Mouse (Mus musculus) intestine, embryonic 14.5 days (tissue): ENCODE measurements at regions not wholly inside any gene's neighbourhood (a gene's known extent, or its start where the extent isn't known, plus 50 kb on each side); places are given as distances from the start of the nearest gene placed in this dataset.

Experiments used
- ATAC-seq: fragments of 200-750 bp; cut with Nextera tagmentation; replicated peaks from 2 replicates; pipeline ENCODE4 v1.8.0; 2017; ENCODE audit warnings: low read depth, moderate number of reproducible peaks, moderate TSS enrichment, moderate library complexity; ENCODE audit not compliant: low FRiP score, low TSS enrichment
- DNase-seq: peaks from one replicate; pipeline ENCODE4 v3.0.0-alpha.2; 2018; ENCODE audit warnings: low spot score
- H3K27ac ChIP-seq: fragments of 300-500 bp; sonication (generic); 2 replicates; pipeline ENCODE4 v1.5.1; 2014; ENCODE audit warnings: low read depth, mild to moderate bottlenecking, control low read depth
- H3K27me3 ChIP-seq: fragments of 300-500 bp; sonication (generic); replicated peaks from 2 replicates; pipeline ENCODE4 v1.6.1; 2014; ENCODE audit warnings: low read length, control low read depth; ENCODE audit not compliant: control insufficient read depth, insufficient read depth
- H3K36me3 ChIP-seq: fragments of 300-500 bp; sonication (generic); 2 replicates; pipeline ENCODE4 v1.6.1; 2014; ENCODE audit warnings: low read length, control low read depth; ENCODE audit not compliant: control insufficient read depth, insufficient read depth
- H3K4me1 ChIP-seq: fragments of 300-500 bp; sonication (generic); replicated peaks from 2 replicates; pipeline ENCODE4 v1.6.1; 2014; ENCODE audit warnings: low read length, control low read depth, mixed read lengths; ENCODE audit not compliant: control insufficient read depth, insufficient read depth
- H3K4me2 ChIP-seq: fragments of 300-500 bp; sonication (generic); 2 replicates; pipeline ENCODE4 v1.6.1; 2014; ENCODE audit warnings: low read length
- H3K4me3 ChIP-seq: fragments of 300-500 bp; sonication (generic); 2 replicates; pipeline ENCODE4 v1.5.1; 2014; ENCODE audit warnings: low read depth, low read length, control low read depth, mixed read lengths
- H3K9ac ChIP-seq: fragments of 300-500 bp; sonication (generic); 2 replicates; pipeline ENCODE4 v1.6.1; 2014; ENCODE audit warnings: mild to moderate bottlenecking, low read length
- H3K9me3 ChIP-seq: fragments of 300-500 bp; sonication (generic); 2 replicates; pipeline ENCODE4 v1.6.1; 2016; ENCODE audit warnings: low read length, control low read depth; ENCODE audit not compliant: control insufficient read depth
- WGBS: fragments of 180-500 bp; shearing (Covaris S2); extraction: QIAGEN DNeasy Blood & Tissue Kit; methylation state at CpG from one replicate; pipeline ENCODE4 v1.1.7; 2014; 5-methylcytosine and 5-hydroxymethylcytosine counted together

GRCm38 (mm10) chr8:56724607-56725006 lies 173.7 kb downstream of the Fbxo8 start:
- Histone ChIP-seq H3K4me1 (0 out of 2 replicates have a peak, but pooled peaks cover 5% of the 10 kb centered on the region), H3K36me3 (no peaks in the 10 kb centered on the region), H3K27me3 (no peaks in the 10 kb centered on the region), H3K4me2 (no peak overlapping the region), H3K9me3 (no peaks in the 10 kb centered on the region), H3K27ac (no peak overlapping the region), H3K4me3 (no peak overlapping the region), H3K9ac (no peak overlapping the region)
- ATAC-seq (no peak), DNase-seq (no peak)
- WGBS: 76% methylated on average over 2 of the region's 2 CpGs

GRCm38 (mm10) chr8:56733318-56733717 lies 182.4 kb downstream of the Fbxo8 start:
- Histone ChIP-seq H3K4me2 (no peak overlapping the region), H3K4me3 (no peak overlapping the region), H3K9me3 (no peaks in the 10 kb centered on the region), H3K36me3 (no peaks in the 10 kb centered on the region), H3K4me1 (no peaks in the 10 kb centered on the region), H3K27ac (no peak overlapping the region), H3K9ac (no peak overlapping the region), H3K27me3 (no peaks in the 10 kb centered on the region)
- ATAC-seq: no peak
- WGBS: 58% methylated on average over 6 of the region's 6 CpGs
- DNase-seq: no peak

- Histone ChIP-seq H3K4me2 (no peak overlapping the region), H3K27me3 (no peaks in the 10 kb centered on the region), H3K9me3 (no peaks in the 10 kb centered on the region), H3K27ac (no peak overlapping the region), H3K4me1 (no peaks in the 10 kb centered on the region), H3K36me3 (no peaks in the 10 kb centered on the region), H3K9ac (no peak overlapping the region), H3K4me3 (no peak overlapping the region)
- 35% methylated on average over 2 of the region's 2 CpGs for WGBS
- no peak for ATAC-seq
- no peak for DNase-seq
These were observed 184.1 kb downstream of the Fbxo8 start for GRCm38 (mm10) chr8:56735021-56735420.

- ATAC-seq: no peak
These were observed 216.1 kb downstream of the Fbxo8 start for GRCm38 (mm10) chr8:56767034-56767433.

GRCm38 (mm10) chr8:56784441-56784840 lies 233.6 kb downstream of the Fbxo8 start:
- H3K36me3 ChIP-seq: no peaks in the 10 kb centered on the region
- no peak overlapping the region for H3K4me3 ChIP-seq
- WGBS: 49% methylated on average over 2 of the region's 2 CpGs
- DNase-seq: no peak
- H3K27ac ChIP-seq: no peak overlapping the region
- no peak; the same call in 1 of the 2 replicates for ATAC-seq
- no peaks in the 10 kb centered on the region for H3K27me3 ChIP-seq
- no peaks in the 10 kb centered on the region for H3K4me1 ChIP-seq
- H3K9ac ChIP-seq: no peak overlapping the region
- H3K4me2 ChIP-seq: no peak overlapping the region
- H3K9me3 ChIP-seq: peaks cover 3% of the 10 kb centered on the region; the same call in 1 of the 2 replicates

More at GRCm38 (mm10) chr8:56767034-56767433, 216.1 kb downstream of the Fbxo8 start:
- DNase-seq: no peak
- Histone ChIP-seq H3K4me2 (no peak overlapping the region), H3K4me3 (no peak overlapping the region), H3K9ac (no peak overlapping the region), H3K27ac (no peak overlapping the region), H3K36me3 (no peaks in the 10 kb centered on the region), H3K9me3 (no peaks in the 10 kb centered on the region), H3K4me1 (no peaks in the 10 kb centered on the region), H3K27me3 (no peaks in the 10 kb centered on the region)
- 45% methylated on average over 5 of the region's 5 CpGs for WGBS

- no peaks in the 10 kb centered on the region for H3K27me3 ChIP-seq
- no peak overlapping the region for H3K4me2 ChIP-seq
- DNase-seq (no peak), ATAC-seq (no peak)
- no peak overlapping the region for H3K9ac ChIP-seq
- H3K27ac ChIP-seq: no peak overlapping the region
- no peaks in the 10 kb centered on the region for H3K4me1 ChIP-seq
- H3K9me3 ChIP-seq: no peaks in the 10 kb centered on the region
- 92% methylated on average over 2 of the region's 2 CpGs for WGBS
- no peak overlapping the region for H3K4me3 ChIP-seq
- H3K36me3 ChIP-seq: no peaks in the 10 kb centered on the region
These were observed 238.8 kb downstream of the Fbxo8 start for GRCm38 (mm10) chr8:56789549-56790270.

- ATAC-seq (no peak), DNase-seq (no peak)
- H3K4me2 ChIP-seq: no peak overlapping the region
- H3K9me3 ChIP-seq: peaks cover 3% of the 10 kb centered on the region; the same call in 1 of the 2 replicates
- H3K27ac ChIP-seq: no peak overlapping the region
- no peaks in the 10 kb centered on the region for H3K4me1 ChIP-seq
- WGBS: 83% methylated on average over 5 of the region's 5 CpGs
- H3K9ac ChIP-seq: no peak overlapping the region
- no peaks in the 10 kb centered on the region for H3K27me3 ChIP-seq
- H3K4me3 ChIP-seq: no peak overlapping the region
- H3K36me3 ChIP-seq: no peaks in the 10 kb centered on the region
These were observed 281.8 kb downstream of the Fbxo8 start for GRCm38 (mm10) chr8:56832651-56833050.

- no peak overlapping the region for H3K9ac ChIP-seq
- WGBS: 47% methylated on average over 4 of the region's 4 CpGs
- no peaks in the 10 kb centered on the region for H3K36me3 ChIP-seq
- no peaks in the 10 kb centered on the region for H3K27me3 ChIP-seq
- no peak overlapping the region for H3K4me3 ChIP-seq
- no peak for DNase-seq
- H3K4me1 ChIP-seq: no peaks in the 10 kb centered on the region
- H3K9me3 ChIP-seq: peaks cover 3% of the 10 kb centered on the region; the same call in 1 of the 2 replicates
- no peak overlapping the region for H3K4me2 ChIP-seq
- ATAC-seq: no peak
- no peak overlapping the region for H3K27ac ChIP-seq
These were observed 282.2 kb downstream of the Fbxo8 start for GRCm38 (mm10) chr8:56833129-56833528.

- H3K36me3 ChIP-seq: no peaks in the 10 kb centered on the region
- no peak overlapping the region for H3K4me3 ChIP-seq
- no peak overlapping the region for H3K9ac ChIP-seq
- H3K4me2 ChIP-seq: peak overlapping the region; percentile 22
- no peak overlapping the region for H3K27ac ChIP-seq
- 0 out of 2 replicates have a peak, but pooled peaks cover 4% of the 10 kb centered on the region for H3K4me1 ChIP-seq
- 10% methylated on average over 8 of the region's 8 CpGs for WGBS
- peak; percentile 72 for DNase-seq
- H3K9me3 ChIP-seq: no peaks in the 10 kb centered on the region
- ATAC-seq: peak; percentile 55; the same call in 1 of the 2 replicates
- no peaks in the 10 kb centered on the region for H3K27me3 ChIP-seq
These were observed 332.6 kb downstream of the Fbxo8 start for GRCm38 (mm10) chr8:56883449-56883848.
